In genomic region chr11:100892435-100892834, GRCm38 (mm10) we compare ENCODE assay signal across 14 mouse cellular contexts. TPM values are rescaled to one million over a fixed set of nuclear protein-coding genes. Genes with fewer than 3 reads are reported as not detected.
DNase-seq lines count a peak whose midpoint lies in the region; ATAC-seq lines count a peak whose summit lies in the region.
"Had no signal": no experiment of that assay in that cellular context is flagged by ENCODE, and none has a peak within 500 bp of the region (broad histone marks: within the 10 kb centered on the region; RNA-seq: fewer than 3 reads in every experiment).

No protein-coding gene starts in this region.

- 84% methylated on average over 5 of the region's 5 CpGs for WGBS in kidney, embryonic 16.5 days

- ATAC-seq in kidney, embryonic 16.5 days (ENCODE audit: low FRiP score, low TSS enrichment): no peak
- ATAC-seq: intestine, postnatal 0 days; Patski had no signal

- peak; percentile 94 for DNase-seq in heart, adult 11 months
- DNase-seq in heart, postnatal 25 days (ENCODE audit: low spot score): no peak
- peak; percentile 24 for DNase-seq in CD4-positive helper T cell, adult 2 months (ENCODE audit: low read depth, low spot score)
- DNase-seq in adipocyte (ENCODE audit: low spot score): peak; percentile 30
- peak; percentile 59 to 68 for DNase-seq in heart, postnatal 10 days
- DNase-seq in natural killer cell, adult 2 months (ENCODE audit: low spot score in 2 of 2): no peak
- DNase-seq: cerebellum, postnatal 25 days; kidney, postnatal 14 days; layer of hippocampus, adult 9-11 months had no signal

- H3K9me3 ChIP-seq in kidney, embryonic 16.5 days (ENCODE audit: low read length): no peaks in the 10 kb centered on the region

- H3K27me3 ChIP-seq in kidney, embryonic 16.5 days (ENCODE audit: insufficient read depth, low read length): no peaks in the 10 kb centered on the region
- H3K27me3 ChIP-seq: CH12.LX, Patski had no signal

- no peak overlapping the region for H3K4me3 ChIP-seq in kidney, embryonic 16.5 days (ENCODE audit: low read length)

- peaks cover 14% of the 10 kb centered on the region for H3K36me3 ChIP-seq in kidney, embryonic 16.5 days (ENCODE audit: insufficient read depth, low read length)

- intact Hi-C loops in heart, postnatal 25 days (cut with DNase I): loop anchor here (2.0 kb wide), 1 partner anchor 164 kb away; no protein-coding TSS in a partner anchor
- intact Hi-C loops in heart, postnatal 10 days (cut with DNase I): loop anchor here (2.0 to 10.0 kb wide), 3 partner anchors 54 to 282 kb away; partner anchors contain the start of genes Ccr10, Cntnap1 and Plekhh3

- H3K4me1 ChIP-seq in kidney, embryonic 16.5 days (ENCODE audit: insufficient read depth, low read length): no peaks in the 10 kb centered on the region

- H3K9ac ChIP-seq in kidney, embryonic 16.5 days (replicated peaks; ENCODE audit: low read length): no peak overlapping the region
- H3K9ac ChIP-seq: hindbrain, embryonic 14.5 days had no signal

- H3K4me2 ChIP-seq in kidney, embryonic 16.5 days (replicated peaks; ENCODE audit: low read depth, low read length): no peak overlapping the region
- H3K4me2 ChIP-seq: hindbrain, embryonic 14.5 days had no signal

- no peak overlapping the region for H3K27ac ChIP-seq in kidney, embryonic 16.5 days (ENCODE audit: low read length)
- H3K27ac ChIP-seq: hindbrain, embryonic 14.5 days had no signal

RNA-seq across cellular contexts. Expression of gene Stat5a, which starts 33.3 kb away (rescaled TPM):
- total RNA-seq in heart, postnatal 25 days (2021): 10 to 100 TPM; 24.3 to 30.1 TPM
- 10 to 100 TPM; 22.9 to 26.9 TPM for total RNA-seq in heart, postnatal 10 days (2021)
- polyA plus RNA-seq in kidney, embryonic 16.5 days (2015; fragmentation: Nextera tagmentation; extraction: Ambion mirVana): 3.7 and 4.5 TPM in 2 replicates

RNA-seq across cellular contexts. Expression of gene Stat5b, which starts 41.9 kb away (rescaled TPM):
- total RNA-seq in heart, postnatal 25 days (2021): 10 to 100 TPM; 67.6 to 68.9 TPM
- 10 to 100 TPM; 52.1 to 58.6 TPM for total RNA-seq in heart, postnatal 10 days (2021)
- 18.7 and 22.5 TPM in 2 replicates for polyA plus RNA-seq in kidney, embryonic 16.5 days (2015; fragmentation: Nextera tagmentation; extraction: Ambion mirVana)

RNA-seq across cellular contexts. Expression of gene Stat3, which starts 46.9 kb away (rescaled TPM):
- total RNA-seq in heart, postnatal 25 days (2021): 100 to 1,000 TPM in 1 of 2 experiments, 10 to 100 TPM in 1; 91.3 to 119 TPM
- total RNA-seq in heart, postnatal 10 days (2021): 100 to 1,000 TPM; 110 to 117 TPM
- polyA plus RNA-seq in kidney, embryonic 16.5 days (2015; fragmentation: Nextera tagmentation; extraction: Ambion mirVana): 47.9 and 54.4 TPM in 2 replicates

Comparison
In these comparisons a context has a peak if more than half of its experiments do, and no peak if none do; other contexts are left out.
1. DNase-seq: peak in heart, adult 11 months (single experiment), CD4-positive helper T cell, adult 2 months (single experiment), adipocyte (single experiment) and heart, postnatal 10 days (2 of 2); none in heart, postnatal 25 days (single experiment) and natural killer cell, adult 2 months (0 of 2).